Mouse (Mus musculus) ovary, adult 18-20 months (tissue): ENCODE data around the gene Ano2.

Experiments used
- DNase-seq: peaks from one replicate; pipeline ENCODE4 v3.0.0; 2022; ENCODE audit warnings: low spot score, mixed read lengths

Gene Ano2

DNA sequence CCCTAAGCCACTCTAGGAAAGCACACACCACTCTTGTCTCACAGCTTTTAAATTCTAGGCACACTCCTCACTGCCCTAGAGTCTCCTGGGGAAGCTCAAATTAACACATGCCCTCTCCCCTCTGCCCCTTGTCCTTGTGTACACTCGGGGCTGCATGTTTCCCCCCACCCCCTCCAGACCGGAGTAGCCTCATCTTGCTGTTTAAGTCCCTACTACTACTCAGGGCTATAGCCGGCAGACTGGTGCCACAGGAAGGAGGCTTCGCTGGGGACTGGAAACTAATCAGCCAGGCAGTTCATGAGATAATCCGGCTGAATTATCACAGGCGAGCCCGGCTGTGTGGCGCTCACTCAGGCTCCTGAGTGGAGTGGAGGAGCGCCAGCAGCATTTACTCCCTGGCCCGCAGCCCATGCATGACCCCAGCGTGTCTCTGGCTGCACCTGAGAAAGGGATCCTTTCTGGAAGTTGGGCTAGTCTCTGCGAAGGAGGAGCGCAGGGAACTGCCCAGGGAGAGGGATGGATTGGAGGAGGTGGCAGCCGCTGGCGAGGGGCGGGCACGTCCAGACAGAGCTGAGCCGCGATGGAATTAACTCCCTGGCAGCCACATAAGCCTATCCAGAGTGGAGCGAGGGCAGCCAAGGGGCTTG, at the start of gene Ano2:
Ano2 (plus strand) TSS at position 363 of the 647 bp plus-strand sequence.
- peak; percentile 7 for DNase-seq

GRCm38 (mm10) chr6:125640486-125640885, 49.7 kb upstream of the Ano2 start:
- DNase-seq = no peak

GRCm38 (mm10) chr6:125641146-125641545, 49.1 kb upstream of the Ano2 start:
- DNase-seq = no peak

- no peak for DNase-seq
Observed at GRCm38 (mm10) chr6:125648964-125649363, 41.3 kb upstream of the Ano2 start.

DNA sequence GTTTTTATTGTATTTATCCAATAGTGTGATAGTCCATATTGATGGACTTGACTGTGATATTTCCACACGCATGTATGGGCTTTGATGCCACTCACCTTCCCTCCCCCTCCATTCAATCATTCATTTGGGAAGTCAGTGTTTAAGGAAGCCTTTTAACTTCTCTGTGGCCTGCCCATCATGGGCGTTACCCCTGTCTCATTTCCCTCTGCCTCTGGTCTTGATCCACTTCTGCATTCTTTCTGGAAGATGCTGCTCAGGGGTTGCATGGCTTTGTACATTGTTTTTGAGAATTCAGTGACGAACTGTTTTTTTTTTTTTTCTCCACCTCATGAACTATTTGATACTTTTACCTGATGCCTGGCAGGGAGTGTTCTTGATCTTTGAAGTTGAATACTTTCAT, 38.9 kb upstream of the Ano2 start:
- DNase-seq = no peak

GRCm38 (mm10) chr6:125653416-125653815, 36.8 kb upstream of the Ano2 start:
- DNase-seq = no peak

GRCm38 (mm10) chr6:125656921-125657320, 33.3 kb upstream of the Ano2 start:
- no peak for DNase-seq

DNA sequence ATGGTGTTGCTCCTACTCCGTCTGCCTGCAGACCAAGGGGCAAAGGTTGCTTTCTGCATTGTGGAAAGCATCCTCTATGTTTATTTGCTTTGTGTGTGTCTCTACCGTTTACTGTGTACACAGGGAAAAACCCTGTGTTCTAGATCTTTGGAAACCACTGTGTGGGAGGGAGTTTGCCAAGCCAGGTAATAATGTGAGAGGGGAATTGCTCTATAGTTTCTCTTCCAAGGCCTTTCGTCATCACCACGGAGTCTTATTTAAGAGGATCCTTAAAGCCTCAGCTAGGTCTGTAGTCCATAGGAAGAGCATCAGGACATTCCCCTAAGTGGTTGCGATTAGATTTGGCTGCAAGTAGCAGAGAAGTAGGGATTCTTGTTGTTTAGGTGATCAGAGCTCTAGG, 32.3 kb upstream of the Ano2 start:
- no peak for DNase-seq

DNA sequence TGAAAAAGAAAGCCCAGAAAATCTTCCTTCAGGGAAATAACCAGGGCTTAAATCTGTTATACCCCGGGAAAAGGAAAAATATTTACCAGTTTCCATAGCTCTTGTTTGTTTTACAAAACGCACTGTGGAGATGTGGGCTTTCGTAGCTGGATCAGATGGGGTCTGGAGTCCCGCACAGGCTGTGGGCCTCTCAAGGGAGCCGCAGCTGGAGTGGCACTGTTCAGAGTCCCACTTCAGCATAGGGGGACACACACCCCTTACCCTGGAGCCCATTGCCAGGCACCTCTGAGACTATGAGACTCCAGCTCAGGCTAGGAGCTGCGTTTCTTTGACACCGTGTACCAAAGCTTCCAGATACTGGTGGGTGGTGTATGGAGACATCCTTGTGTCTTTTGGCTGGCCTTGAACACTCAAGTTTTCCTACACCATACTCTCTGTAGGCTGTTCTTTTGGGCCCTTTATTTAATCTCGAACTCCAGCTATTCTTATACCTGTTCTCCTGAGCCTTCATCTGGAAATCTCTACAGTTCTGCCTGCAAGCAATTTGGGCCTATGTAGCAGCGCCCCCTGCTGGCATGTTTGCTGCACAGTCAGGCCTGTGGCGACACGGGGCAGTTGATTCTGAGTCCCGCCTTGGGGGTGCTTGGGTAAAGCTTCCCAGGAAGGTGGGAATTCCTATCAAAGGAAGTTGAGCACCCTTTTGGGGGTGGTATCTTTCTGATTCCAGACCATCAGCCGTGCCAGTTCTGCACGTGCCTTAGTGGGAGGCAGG, 28.9 kb upstream of the Ano2 start:
- peak; percentile 21 for DNase-seq

GRCm38 (mm10) chr6:125663906-125664305, 26.3 kb upstream of the Ano2 start:
- no peak for DNase-seq

- DNase-seq = no peak
Observed at GRCm38 (mm10) chr6:125671835-125672234, 18.4 kb upstream of the Ano2 start.

- no peak for DNase-seq
Observed at GRCm38 (mm10) chr6:125678492-125678891, 11.7 kb upstream of the Ano2 start.

DNA sequence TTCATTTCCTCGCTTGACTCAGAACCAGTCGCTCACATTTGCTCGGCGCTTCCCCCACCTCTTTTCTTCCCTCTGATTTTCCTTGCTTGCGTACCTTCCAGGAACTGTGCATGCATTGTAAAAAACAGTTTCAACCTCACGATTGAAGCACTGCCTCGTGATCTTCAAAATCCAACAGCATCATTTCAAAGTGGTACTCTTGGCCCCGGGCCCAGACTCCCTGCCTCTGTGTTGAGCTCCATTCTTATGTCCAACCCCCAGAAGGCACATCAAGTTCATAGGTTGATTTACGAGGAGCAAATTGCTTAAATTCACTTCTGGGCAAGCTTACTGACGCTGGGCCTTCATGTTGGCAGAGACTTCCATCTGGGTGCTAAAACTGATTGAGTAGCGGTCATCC, 9.6 kb upstream of the Ano2 start:
- no peak for DNase-seq

GRCm38 (mm10) chr6:125685420-125685819, 4.8 kb upstream of the Ano2 start:
- DNase-seq = no peak

DNA sequence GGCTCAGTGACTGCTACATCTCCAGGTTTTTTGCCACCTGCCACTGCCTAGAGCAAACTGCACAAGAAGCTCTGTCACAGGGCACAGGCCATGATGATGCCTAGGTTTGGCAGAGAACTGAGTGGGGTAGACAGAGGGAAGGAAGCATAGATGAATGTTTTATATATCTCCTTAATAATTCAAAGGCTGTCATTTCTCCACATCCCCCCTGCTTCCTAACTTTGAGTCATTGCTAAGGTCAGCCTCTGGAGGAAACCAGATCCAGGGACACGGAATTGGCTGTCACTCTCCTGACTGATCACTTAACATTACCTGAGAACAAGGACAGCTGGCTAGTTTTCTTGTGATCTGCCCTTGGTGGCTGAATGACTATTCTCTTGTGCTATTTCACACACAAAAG, 2.2 kb upstream of the Ano2 start:
- no peak for DNase-seq

DNA sequence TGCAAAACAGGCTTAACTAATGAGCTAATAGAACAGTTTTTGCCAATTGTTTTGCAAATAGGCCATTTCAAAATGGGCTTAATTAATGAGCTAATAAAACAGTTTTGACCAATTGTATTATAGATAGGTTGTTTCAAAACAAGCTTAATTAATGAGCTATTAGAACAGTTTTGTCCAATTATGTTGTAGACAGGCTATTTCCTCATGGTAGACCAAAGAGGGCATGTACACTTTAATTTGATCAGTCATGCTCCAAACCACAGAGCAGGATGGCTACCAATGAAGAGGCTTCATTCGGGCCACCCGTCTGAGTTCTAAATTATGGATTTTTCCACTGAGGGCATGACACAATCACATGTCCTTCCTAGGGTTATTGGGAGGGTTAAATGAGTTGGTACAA, 10.9 kb downstream of the Ano2 start:
- DNase-seq = no peak

DNA sequence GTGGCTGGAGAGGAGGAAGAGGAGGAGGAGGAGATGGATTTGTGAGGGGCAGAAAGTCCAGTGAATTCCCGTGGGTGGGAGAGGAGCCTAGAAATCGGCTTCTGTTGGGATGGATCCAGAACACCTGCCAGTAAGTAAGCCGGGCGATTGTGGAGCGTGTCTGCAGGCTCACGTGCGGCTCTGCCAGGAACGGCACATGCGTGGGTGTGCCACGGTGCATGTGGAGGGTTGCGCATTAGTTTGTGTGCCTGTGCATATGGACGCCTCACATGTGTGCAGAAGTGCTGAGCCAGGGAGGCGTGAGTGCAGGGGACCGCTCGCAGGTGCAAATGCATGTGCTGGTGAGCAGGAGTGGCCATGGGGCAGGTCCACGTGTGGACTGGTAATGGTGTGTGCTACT, 21.0 kb downstream of the Ano2 start:
- DNase-seq = no peak

- DNase-seq = no peak
Observed at GRCm38 (mm10) chr6:125726408-125726807, 36.2 kb downstream of the Ano2 start.

DNA sequence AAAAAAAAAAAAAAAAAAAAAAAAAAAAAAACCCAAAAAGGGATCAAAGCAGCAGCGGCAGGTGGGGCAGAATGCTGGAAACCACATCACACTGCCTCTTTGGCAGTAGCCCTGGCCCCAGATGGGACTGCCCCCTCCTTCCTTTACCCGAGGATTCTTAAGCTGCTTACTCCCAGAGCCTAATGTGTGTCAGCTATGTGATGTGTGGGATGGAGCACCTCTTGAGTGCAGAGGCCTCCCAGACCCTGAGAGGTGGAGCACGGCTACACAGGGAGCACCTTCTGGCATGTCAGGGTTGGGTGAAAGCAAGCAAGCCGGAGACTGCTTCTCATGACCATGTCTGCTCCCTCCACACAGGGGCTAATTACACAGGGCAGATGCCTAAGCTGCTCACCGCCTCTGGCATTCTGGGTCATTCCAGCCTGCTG, 37.3 kb downstream of the Ano2 start:
- DNase-seq = no peak

GRCm38 (mm10) chr6:125729471-125729870, 39.3 kb downstream of the Ano2 start:
- no peak for DNase-seq

GRCm38 (mm10) chr6:125729986-125730535, 39.8 kb downstream of the Ano2 start:
- no peak for DNase-seq

DNA sequence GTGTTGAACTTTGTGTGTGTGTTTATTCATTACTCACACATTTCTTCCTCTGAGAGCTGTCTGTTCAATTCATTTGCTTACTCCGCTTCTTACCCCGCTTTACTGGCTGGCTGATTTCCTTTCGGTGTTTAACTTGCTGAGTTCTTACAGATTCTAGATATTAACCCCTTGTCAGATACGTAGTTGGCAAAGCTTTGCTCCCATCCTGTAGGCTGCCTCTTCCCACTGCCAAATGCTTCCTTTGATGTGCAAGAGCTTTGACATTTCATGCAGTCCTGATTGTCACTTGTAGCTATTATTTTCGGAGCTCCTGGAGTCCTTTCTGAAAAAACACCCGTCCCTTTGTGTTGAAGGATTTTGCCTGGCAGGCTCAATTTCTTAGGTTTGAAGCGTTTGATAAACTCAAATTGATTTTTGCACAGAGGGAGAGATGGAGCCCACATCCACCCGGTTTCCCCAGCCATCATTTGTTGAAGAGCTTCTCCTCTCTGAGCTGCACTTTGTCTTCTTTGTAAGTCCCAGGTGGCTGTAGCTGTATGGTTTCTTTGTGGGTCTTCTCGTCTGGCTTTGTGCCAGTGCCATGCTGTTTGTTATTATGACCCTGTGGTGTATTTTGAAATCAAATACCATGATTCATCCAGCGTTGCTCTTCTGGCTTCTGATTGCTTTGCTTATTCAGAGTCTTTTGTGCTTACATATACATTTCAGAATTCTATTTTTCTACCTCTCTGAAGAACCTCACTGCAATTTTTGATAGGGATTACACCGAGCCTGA, 47.5 kb downstream of the Ano2 start:
- no peak for DNase-seq
